Mouse (Mus musculus) lung, embryonic 14.5 days (tissue): Measurements from ENCODE around the gene Zfp850. TPM values are rescaled to one million over a fixed set of nuclear protein-coding genes. Genes with fewer than 3 reads are reported as not detected.
"Not testable (repeated sequence)": the region's sequence is repeated elsewhere in the genome, so short reads cannot be mapped to it uniquely, and the experiment has no call there.

ENCODE experiments used
- ATAC-seq: fragments of 200-750 bp; cut with Nextera tagmentation; 2 replicates; pipeline ENCODE4 v1.8.0; 2017; ENCODE audit warnings: mild to moderate bottlenecking, moderate TSS enrichment, moderate library complexity; ENCODE audit not compliant: insufficient read depth
- DNase-seq: peaks from one replicate; pipeline ENCODE4 v3.0.0-alpha.2; 2015
- H3K27ac ChIP-seq: fragments of 300-500 bp; sonication (generic); 2 replicates; pipeline ENCODE4 v1.5.1; 2014; ENCODE audit warnings: low read depth, mild to moderate bottlenecking, moderate library complexity
- H3K27me3 ChIP-seq: fragments of 300-500 bp; sonication (generic); 2 replicates; pipeline ENCODE4 v1.6.1; 2014; ENCODE audit warnings: low read length, control low read depth; ENCODE audit not compliant: insufficient read depth
- H3K36me3 ChIP-seq: fragments of 300-500 bp; sonication (generic); 2 replicates; pipeline ENCODE4 v1.6.1; 2014; ENCODE audit warnings: control low read depth; ENCODE audit not compliant: insufficient read depth
- H3K4me1 ChIP-seq: fragments of 300-500 bp; sonication (generic); 2 replicates; pipeline ENCODE4 v1.6.1; 2014; ENCODE audit warnings: antibody characterized with exemption, control low read depth; ENCODE audit not compliant: insufficient read depth
- H3K4me2 ChIP-seq: fragments of 300-500 bp; sonication (generic); 2 replicates; pipeline ENCODE4 v1.6.1; 2014; ENCODE audit warnings: mild to moderate bottlenecking
- H3K4me3 ChIP-seq: fragments of 300-500 bp; sonication (generic); 2 replicates; pipeline ENCODE4 v1.5.1; 2014; ENCODE audit warnings: low read depth, low read length
- H3K9ac ChIP-seq: fragments of 300-500 bp; sonication (generic); 2 replicates; pipeline ENCODE4 v1.6.1; 2014
- H3K9me3 ChIP-seq: fragments of 300-500 bp; sonication (generic); 2 replicates; pipeline ENCODE4 v1.6.1; 2016; ENCODE audit warnings: low read depth, low read length, control low read depth
- CTCF ChIP-seq: IDR thresholded peaks from 2 replicates; pipeline ENCODE4 v1.5.1; 2016; ENCODE audit warnings: antibody characterized with exemption, low read depth
- WGBS: fragments of 180-500 bp; shearing (Covaris S2); extraction: QIAGEN DNeasy Blood & Tissue Kit; methylation state at CpG from one replicate; pipeline ENCODE4 v1.1.7; 2014; 5-methylcytosine and 5-hydroxymethylcytosine counted together
- polyA plus RNA-seq: library from polyadenylated mRNA; unstranded; fragments of >200 nt; fragmentation: Nextera tagmentation; extraction: Ambion mirVana; gene quantifications from 2 replicates; pipeline ENCODE4 v1.2.1, GENCODE M21; 2014

Gene Zfp850
- polyA plus RNA-seq, 1 experiment from 2014 or later, result 6.0 TPM

DNA sequence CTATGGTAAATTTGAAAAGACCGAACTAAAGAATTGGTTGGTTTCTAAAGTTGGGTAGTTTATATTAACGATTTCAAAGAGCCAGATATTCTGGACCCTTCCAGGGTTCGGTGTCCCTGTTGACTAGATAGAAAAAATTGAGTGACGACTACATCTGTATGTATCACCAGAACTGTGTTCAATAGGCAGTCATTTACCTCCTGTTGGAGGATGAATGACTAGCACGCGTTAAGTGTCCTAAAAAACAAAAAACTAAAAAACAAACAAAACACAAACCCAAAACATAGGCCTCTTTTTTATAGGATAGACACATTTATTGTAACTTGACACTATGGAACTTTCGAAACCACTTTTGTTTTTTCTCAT lies 513 bp upstream of the Zfp850 start:
- no peak for TF ChIP-seq CTCF
- peak overlapping the region; percentile 73 for H3K4me3 ChIP-seq
- H3K4me1 ChIP-seq, result no peaks in the 10 kb centered on the region; the same call in 1 of the 2 replicates
- ATAC-seq, result peak; percentile 48; the same call in 1 of the 2 replicates
- peak overlapping the region; percentile 85 for H3K9ac ChIP-seq
- H3K36me3 ChIP-seq, result no peaks in the 10 kb centered on the region; the same call in 1 of the 2 replicates
- H3K27me3 ChIP-seq, result no peaks in the 10 kb centered on the region
- WGBS, result 22% methylated on average over 7 of the region's 7 CpGs
- peak overlapping the region; percentile 88 for H3K4me2 ChIP-seq
- H3K9me3 ChIP-seq, result peaks cover 6% of the 10 kb centered on the region; the same call in 1 of the 2 replicates
- DNase-seq, result peak; percentile 33
- H3K27ac ChIP-seq, result peak overlapping the region; percentile 60

DNA sequence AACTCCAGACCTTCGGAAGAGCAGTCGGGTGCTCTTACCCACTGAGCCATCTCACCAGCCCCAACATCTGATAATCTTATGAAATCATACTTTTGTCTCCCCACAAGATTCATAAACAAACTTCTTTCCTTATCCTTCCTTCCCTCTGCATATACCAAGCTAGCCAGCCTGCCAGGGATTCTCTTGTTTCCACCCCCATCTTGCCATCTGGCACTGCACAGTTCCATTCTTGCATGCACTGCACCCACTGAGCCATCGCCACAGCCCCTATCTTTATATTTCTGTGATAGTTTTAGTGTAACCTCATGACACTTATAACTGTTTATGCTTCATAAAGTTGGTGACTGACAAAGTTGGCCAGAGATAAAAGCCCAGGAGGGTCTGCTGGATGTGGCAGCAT lies 3.6 kb downstream of the Zfp850 start:
- Histone ChIP-seq H3K4me1 (no peaks in the 10 kb centered on the region; the same call in 1 of the 2 replicates), H3K4me3 (no peak overlapping the region), H3K9ac (no peak overlapping the region), H3K9me3 (no peaks in the 10 kb centered on the region), H3K27me3 (no peaks in the 10 kb centered on the region), H3K4me2 (no peak overlapping the region), H3K36me3 (peaks cover 21% of the 10 kb centered on the region; the same call in 1 of the 2 replicates), H3K27ac (no peak overlapping the region)
- WGBS, result 95% methylated on average over 3 of the region's 3 CpGs
- no peak for TF ChIP-seq CTCF
- ATAC-seq (no peak), DNase-seq (no peak)

DNA sequence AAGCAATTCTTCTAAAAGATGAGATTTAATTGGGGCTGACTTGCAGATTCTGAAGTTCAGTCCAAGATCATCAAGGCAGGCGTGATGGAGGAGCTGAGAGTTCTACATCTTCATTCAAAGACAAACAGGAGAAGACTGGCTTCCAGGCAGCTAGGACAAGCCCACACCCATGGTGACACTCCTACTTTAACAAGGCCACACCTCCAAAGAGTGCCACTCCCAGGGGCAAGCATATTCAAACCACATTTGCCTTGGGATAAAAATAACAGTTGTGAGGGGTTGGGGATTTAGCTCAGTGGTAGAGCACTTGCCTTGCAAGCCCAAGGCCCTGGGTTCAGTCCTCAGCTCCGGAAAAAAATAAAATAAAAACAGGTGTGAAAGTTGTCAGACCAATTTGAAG lies 31.7 kb downstream of the Zfp850 start:
- H3K4me1 ChIP-seq, result peaks cover 5% of the 10 kb centered on the region; the same call in 1 of the 2 replicates
- WGBS, result 76% methylated on average over 2 of the region's 2 CpGs
- no peak for TF ChIP-seq CTCF
- H3K27me3 ChIP-seq, result no peaks in the 10 kb centered on the region
- H3K4me3 ChIP-seq, result no peak overlapping the region
- H3K36me3 ChIP-seq, result no peaks in the 10 kb centered on the region
- peaks cover 40% of the 10 kb centered on the region for H3K9me3 ChIP-seq
- no peak for DNase-seq
- H3K27ac ChIP-seq, result no peak overlapping the region
- no peak for ATAC-seq
- no peak overlapping the region for H3K4me2 ChIP-seq
- H3K9ac ChIP-seq, result no peak overlapping the region

DNA sequence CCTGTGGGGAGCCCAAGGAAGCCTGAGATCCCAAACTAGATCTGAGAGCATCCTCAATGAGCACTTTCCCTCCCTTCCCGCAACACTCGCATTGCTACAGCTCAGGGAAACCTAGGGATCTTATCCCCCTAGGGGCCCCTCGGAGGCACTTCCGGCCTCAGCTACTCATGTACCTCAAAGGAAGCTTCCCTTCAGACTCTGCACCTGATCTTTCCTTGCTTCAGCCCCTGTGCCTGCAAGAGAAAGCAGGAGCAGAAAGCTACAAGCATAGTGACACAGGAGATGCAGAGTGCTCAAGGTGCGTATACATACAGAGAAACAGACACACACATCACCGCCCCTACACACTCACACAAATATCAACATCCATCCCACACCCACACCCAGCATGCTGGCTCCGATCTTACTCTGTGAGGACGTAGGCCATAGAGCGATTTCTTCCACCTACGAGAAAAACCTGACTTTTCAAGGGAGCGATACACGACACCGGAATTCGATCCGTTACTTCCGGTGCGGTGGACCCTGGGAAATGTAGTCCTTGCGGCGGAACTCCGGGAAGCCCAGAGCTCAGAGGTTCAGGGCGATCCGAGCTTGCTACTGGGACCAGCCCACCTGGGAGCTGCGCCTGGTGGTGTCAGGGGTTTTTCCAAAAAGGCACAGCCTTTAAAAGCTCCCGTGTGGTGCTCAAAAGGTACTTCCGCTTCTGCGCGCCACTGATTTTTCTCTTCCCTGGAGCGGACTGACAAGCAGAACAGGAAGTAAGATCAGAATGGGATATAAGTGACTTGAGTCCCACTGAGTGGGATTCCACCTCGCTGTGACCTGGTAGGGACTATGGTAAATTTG lies 35.0 kb downstream of the Zfp850 start, which contains the start of gene Zfp780b:
Zfp780b (minus strand) TSS at position 489 of the 846 bp plus-strand sequence.
- H3K27ac ChIP-seq, result peak within 1 kb of the TSS; percentile 78
- H3K9ac ChIP-seq, result peak within 1 kb of the TSS; percentile 69
- no peak for TF ChIP-seq CTCF
- under 1% methylated on average over 29 of the region's 29 CpGs for WGBS
- H3K4me3 ChIP-seq, result peak within 1 kb of the TSS; percentile 74
- H3K4me2 ChIP-seq, result peak within 1 kb of the TSS; percentile 82
- peaks cover 8% of the 10 kb centered on the region; the same call in 1 of the 2 replicates for H3K36me3 ChIP-seq
- peak; percentile 90 for DNase-seq
- peaks cover 17% of the 10 kb centered on the region; the same call in 1 of the 2 replicates for H3K9me3 ChIP-seq
- peaks cover 5% of the 10 kb centered on the region; the same call in 1 of the 2 replicates for H3K4me1 ChIP-seq
- ATAC-seq, result peak; percentile 92
- H3K27me3 ChIP-seq, result no peaks in the 10 kb centered on the region

DNA sequence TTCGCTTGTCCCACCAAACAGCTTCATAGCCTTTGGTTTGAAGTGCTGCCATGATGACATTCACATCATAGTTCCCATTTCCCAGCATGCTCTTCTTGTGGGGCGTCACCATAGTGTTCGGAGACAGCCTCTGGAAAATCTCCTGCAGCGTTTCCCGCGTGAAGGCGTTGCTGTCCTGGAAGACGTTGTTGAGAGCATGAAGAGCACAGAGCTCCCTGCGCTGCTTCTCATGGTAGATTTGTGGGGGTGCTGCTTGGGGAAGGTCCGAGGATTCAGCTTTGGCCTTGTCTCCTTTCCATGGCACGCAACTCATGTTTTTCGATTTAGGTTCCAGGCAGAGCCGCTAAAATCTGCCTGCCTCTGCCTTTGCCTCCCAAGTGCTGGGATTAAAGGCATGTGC lies 64.5 kb downstream of the Zfp850 start:
- not testable (repeated sequence) for H3K4me3 ChIP-seq, H3K4me1 ChIP-seq, H3K27ac ChIP-seq, DNase-seq, H3K36me3 ChIP-seq, H3K27me3 ChIP-seq, H3K9me3 ChIP-seq, H3K9ac ChIP-seq, ATAC-seq, H3K4me2 ChIP-seq
- 92% methylated on average over 13 of the region's 13 CpGs for WGBS

DNA sequence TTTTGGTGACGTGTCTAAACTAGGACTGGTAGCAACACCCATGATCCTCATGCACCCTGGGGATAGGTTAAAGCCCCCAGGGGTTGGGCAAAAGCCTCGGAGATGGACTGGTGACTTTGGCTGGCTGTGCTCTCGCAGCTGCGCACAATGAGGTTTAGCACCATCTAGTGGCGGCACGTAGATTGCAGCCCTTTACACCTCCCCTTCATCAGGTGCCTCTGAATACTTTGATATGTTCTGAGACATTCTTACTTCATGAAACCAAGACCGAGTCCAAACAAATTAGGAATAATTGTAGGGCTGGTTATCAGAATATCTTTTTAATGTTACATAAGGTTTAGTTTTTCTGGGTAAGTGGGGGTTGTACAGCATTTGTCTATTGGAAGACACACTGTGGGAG lies 72.0 kb downstream of the Zfp850 start:
- not testable (repeated sequence) for H3K36me3 ChIP-seq, H3K4me2 ChIP-seq, H3K9me3 ChIP-seq, H3K27me3 ChIP-seq, ATAC-seq, DNase-seq, H3K4me1 ChIP-seq, H3K4me3 ChIP-seq, H3K27ac ChIP-seq, H3K9ac ChIP-seq
- peak; percentile 39; the same call in 1 of the 2 replicates for TF ChIP-seq CTCF
- 38% methylated on average over 5 of the region's 7 CpGs for WGBS

Other genes starting within 250 kb of the Zfp850 start
- gene Zfp626, start 206.9 kb downstream of the Zfp850 start, polyA plus RNA-seq, result 1.9 and 2.1 TPM in 2 replicates
- gene Zfp59, start 175.5 kb downstream of the Zfp850 start, polyA plus RNA-seq, result 9.9 and 10.2 TPM in 2 replicates
- 3.8 and 3.9 TPM in 2 replicates for gene Zfp607a, start 156.6 kb downstream of the Zfp850 start, polyA plus RNA-seq
- 10.1 TPM in 2 replicates for gene Zfp974, start 84.7 kb downstream of the Zfp850 start, polyA plus RNA-seq
- gene Zfp780b, start 34.9 kb downstream of the Zfp850 start, polyA plus RNA-seq, result 16.2 and 17.5 TPM in 2 replicates
- 300 and 307 TPM in 2 replicates for gene Psmc4, start 36.0 kb upstream of the Zfp850 start, polyA plus RNA-seq
- 0.84 and 1.8 TPM in 2 replicates for gene Fcgbp, start 57.1 kb upstream of the Zfp850 start, polyA plus RNA-seq
- gene 9530053A07Rik, start 115.4 kb upstream of the Zfp850 start, polyA plus RNA-seq, result not detected in 2 replicates
- gene Fbl, start 155.6 kb upstream of the Zfp850 start, polyA plus RNA-seq, result 47.3 and 50.9 TPM in 2 replicates
- gene Dyrk1b, start 165.4 kb upstream of the Zfp850 start, polyA plus RNA-seq, result 13.2 and 14.4 TPM in 2 replicates